11 mouse cellular contexts compared by ENCODE assay signal in genomic region chr2:93459208-93459920, GRCm38 (mm10). TPM values are rescaled to one million over a fixed set of nuclear protein-coding genes. Genes with fewer than 3 reads are reported as not detected.
A peak's percentile ranks its signal among the peaks of the same experiment; 100 is the strongest.
DNase-seq lines count a peak whose midpoint lies in the region; ATAC-seq lines count a peak whose summit lies in the region.
"Had no signal": no experiment of that assay in that cellular context is flagged by ENCODE, and none has a peak within 500 bp of the region (broad histone marks: within the 10 kb centered on the region; RNA-seq: fewer than 3 reads in every experiment).

No protein-coding gene starts in this region.

- H3K4me3 ChIP-seq in heart, embryonic 10.5 days = no peak overlapping the region
- H3K4me3 ChIP-seq in lung, embryonic 16.5 days (ENCODE audit: low read length) = no peak overlapping the region
- no peak overlapping the region for H3K4me3 ChIP-seq in intestine, embryonic 15.5 days (replicated peaks)
- no peak overlapping the region for H3K4me3 ChIP-seq in stomach, embryonic 15.5 days (replicated peaks)

- H3K4me1 ChIP-seq in heart, embryonic 10.5 days = peaks cover 57% of the 10 kb centered on the region
- peaks cover 64% of the 10 kb centered on the region for H3K4me1 ChIP-seq in lung, embryonic 16.5 days (replicated peaks; ENCODE audit: control insufficient read depth, insufficient read depth, low read length)
- H3K4me1 ChIP-seq in intestine, embryonic 15.5 days (replicated peaks) = peaks cover 65% of the 10 kb centered on the region
- peaks cover 54% of the 10 kb centered on the region for H3K4me1 ChIP-seq in stomach, embryonic 15.5 days

- WGBS in heart, embryonic 10.5 days = 61% methylated on average over 7 of the region's 7 CpGs
- 50% methylated on average over 7 of the region's 7 CpGs for WGBS in lung, embryonic 16.5 days
- 62% methylated on average over 7 of the region's 7 CpGs for WGBS in intestine, embryonic 15.5 days
- WGBS in stomach, embryonic 15.5 days = 55% methylated on average over 7 of the region's 7 CpGs

- H3K27ac ChIP-seq in heart, embryonic 10.5 days = peak overlapping the region; percentile 37; the same call in 1 of the 2 replicates
- H3K27ac ChIP-seq in lung, embryonic 16.5 days (ENCODE audit: low read length) = peak overlapping the region; percentile 41
- H3K27ac ChIP-seq in intestine, embryonic 15.5 days = peak overlapping the region; percentile 32
- peak overlapping the region; percentile 75 for H3K27ac ChIP-seq in stomach, embryonic 15.5 days
- H3K27ac ChIP-seq: hindbrain, embryonic 14.5 days had no signal

- H3K9me3 ChIP-seq in heart, embryonic 10.5 days = no peaks in the 10 kb centered on the region
- H3K9me3 ChIP-seq in lung, embryonic 16.5 days (ENCODE audit: control insufficient read depth, low read length) = no peaks in the 10 kb centered on the region
- H3K9me3 ChIP-seq in intestine, embryonic 15.5 days = no peaks in the 10 kb centered on the region
- no peaks in the 10 kb centered on the region for H3K9me3 ChIP-seq in stomach, embryonic 15.5 days

- H3K9ac ChIP-seq in lung, embryonic 16.5 days (ENCODE audit: low read length) = peak overlapping the region; percentile 8
- 0 out of 2 replicates have a peak overlapping the region, but pooled peaks have one; percentile 23 for H3K9ac ChIP-seq in intestine, embryonic 15.5 days
- H3K9ac ChIP-seq in stomach, embryonic 15.5 days = no peak overlapping the region
- H3K9ac ChIP-seq: forebrain, postnatal 0 days; hindbrain, embryonic 14.5 days had no signal

- no peak for ATAC-seq in lung, embryonic 16.5 days (ENCODE audit: low read depth)
- no peak for ATAC-seq in intestine, embryonic 15.5 days
- no peak for ATAC-seq in stomach, embryonic 15.5 days (ENCODE audit: insufficient read depth, low FRiP score, low read depth)
- ATAC-seq: forebrain, postnatal 0 days had no signal

- no peak for DNase-seq in heart, embryonic 10.5 days (ENCODE audit: low spot score)
- DNase-seq in heart, postnatal 36 days = no peak
- no peak for DNase-seq in lung, postnatal 14 days
- DNase-seq in ovary, postnatal 10 days (ENCODE audit: low spot score) = no peak
- no peak for DNase-seq in layer of hippocampus, postnatal 10 days (ENCODE audit: low spot score in 2 of 2)
- DNase-seq: embryo, embryonic 11 days; forebrain, postnatal 0 days had no signal

- no peak overlapping the region for H3K4me2 ChIP-seq in lung, embryonic 16.5 days (ENCODE audit: low read depth, low read length)
- H3K4me2 ChIP-seq in intestine, embryonic 15.5 days (replicated peaks) = 0 out of 2 replicates have a peak overlapping the region, but pooled peaks have one; percentile 12
- H3K4me2 ChIP-seq in stomach, embryonic 15.5 days = 0 out of 2 replicates have a peak overlapping the region, but pooled peaks have one; percentile 2
- H3K4me2 ChIP-seq: hindbrain, embryonic 14.5 days had no signal

- H3K27me3 ChIP-seq in heart, embryonic 10.5 days (ENCODE audit: insufficient read depth, poor library complexity, severe bottlenecking) = peaks cover 45% of the 10 kb centered on the region
- no peaks in the 10 kb centered on the region for H3K27me3 ChIP-seq in lung, embryonic 16.5 days (ENCODE audit: control insufficient read depth, insufficient read depth, low read depth, low read length)
- no peaks in the 10 kb centered on the region for H3K27me3 ChIP-seq in intestine, embryonic 15.5 days (replicated peaks)
- H3K27me3 ChIP-seq in stomach, embryonic 15.5 days (replicated peaks) = no peaks in the 10 kb centered on the region

- no peaks in the 10 kb centered on the region for H3K36me3 ChIP-seq in heart, embryonic 10.5 days
- no peaks in the 10 kb centered on the region for H3K36me3 ChIP-seq in lung, embryonic 16.5 days (ENCODE audit: control insufficient read depth, insufficient read depth, low read length)
- H3K36me3 ChIP-seq in intestine, embryonic 15.5 days = no peaks in the 10 kb centered on the region
- H3K36me3 ChIP-seq in stomach, embryonic 15.5 days = no peaks in the 10 kb centered on the region

- intact Hi-C loops in heart, postnatal 36 days (cut with DNase I) = no loop called here

RNA-seq across cellular contexts. Expression of gene Cd82, which starts 3.6 kb away (rescaled TPM):
- 12.9 and 16.6 TPM in 2 replicates for polyA plus RNA-seq in heart, embryonic 10.5 days (2016; fragmentation: Nextera tagmentation; extraction: Ambion mirVana)
- total RNA-seq in heart, postnatal 36 days (2021) = 10 to 100 TPM; 10.7 to 13.8 TPM
- 63.6 and 81.5 TPM in 2 replicates for polyA plus RNA-seq in lung, embryonic 16.5 days (2015; fragmentation: Nextera tagmentation; extraction: Ambion mirVana)
- polyA plus RNA-seq in intestine, embryonic 15.5 days (2015; fragmentation: Nextera tagmentation; extraction: Ambion mirVana) = 106 and 127 TPM in 2 replicates
- polyA plus RNA-seq in stomach, embryonic 15.5 days (2015; fragmentation: Nextera tagmentation; extraction: Ambion mirVana) = 87.7 and 95.0 TPM in 2 replicates
- 10 to 100 TPM; 11.4 to 12.4 TPM for total RNA-seq in layer of hippocampus, postnatal 10 days (2021)
